Mouse (Mus musculus): ENCODE measurements around the gene Bcl10. TPM values are rescaled to one million over a fixed set of nuclear protein-coding genes. Genes with fewer than 3 reads are reported as not detected.
"Not testable (repeated sequence)": the region's sequence is repeated elsewhere in the genome, so short reads cannot be mapped to it uniquely, and the experiment has no call there.

The Bcl10 gene
- polyA plus RNA-seq, 1 experiment from 2014 or later, result 42.4 TPM

- Histone ChIP-seq H3K4me1 (peaks cover 45% of the 10 kb centered on the region), H3K9me3 (no peaks in the 10 kb centered on the region), H3K27ac (replicated peaks) (peak overlapping the region; percentile 83), H3K4me2 (replicated peaks) (no peak overlapping the region), H3K36me3 (0 out of 2 replicates have a peak, but pooled peaks cover 3% of the 10 kb centered on the region), H3K4me3 (no peak overlapping the region), H3K9ac (replicated peaks) (no peak overlapping the region), H3K27me3 (no peaks in the 10 kb centered on the region)
- peak; percentile 92 for ATAC-seq (replicated peaks)
- 11% methylated on average over 18 of the region's 18 CpGs for WGBS
These were observed 32.1 kb upstream of the Bcl10 start for GRCm38 (mm10) chr3:145890346-145891132.

- Histone ChIP-seq H3K9ac (replicated peaks) (no peak overlapping the region), H3K27me3 (no peaks in the 10 kb centered on the region), H3K4me3 (no peak overlapping the region), H3K27ac (replicated peaks) (peak overlapping the region; percentile 83), H3K4me1 (peaks cover 34% of the 10 kb centered on the region), H3K36me3 (0 out of 2 replicates have a peak, but pooled peaks cover 3% of the 10 kb centered on the region), H3K4me2 (replicated peaks) (no peak overlapping the region), H3K9me3 (no peaks in the 10 kb centered on the region)
- no peak for ATAC-seq (replicated peaks)
- WGBS, result 81% methylated on average over 3 of the region's 3 CpGs
These were observed 30.2 kb upstream of the Bcl10 start for GRCm38 (mm10) chr3:145892451-145892850.

- WGBS, result 43% methylated on average over 12 of the region's 12 CpGs
- H3K4me3 ChIP-seq, result no peak overlapping the region
- H3K36me3 ChIP-seq, result 0 out of 2 replicates have a peak, but pooled peaks cover 3% of the 10 kb centered on the region
- H3K9ac ChIP-seq (replicated peaks), result no peak overlapping the region
- H3K4me2 ChIP-seq (replicated peaks), result no peak overlapping the region
- H3K9me3 ChIP-seq, result no peaks in the 10 kb centered on the region
- H3K27me3 ChIP-seq, result no peaks in the 10 kb centered on the region
- no peak for ATAC-seq (replicated peaks)
- peaks cover 35% of the 10 kb centered on the region for H3K4me1 ChIP-seq
- H3K27ac ChIP-seq (replicated peaks), result no peak overlapping the region
These were observed 28.5 kb upstream of the Bcl10 start for GRCm38 (mm10) chr3:145894131-145894530.

GRCm38 (mm10) chr3:145897749-145898148, 24.9 kb upstream of the Bcl10 start:
- WGBS, result 73% methylated on average over 11 of the region's 11 CpGs
- no peaks in the 10 kb centered on the region for H3K27me3 ChIP-seq
- ATAC-seq (replicated peaks), result no peak
- no peaks in the 10 kb centered on the region for H3K9me3 ChIP-seq
- H3K9ac ChIP-seq (replicated peaks), result no peak overlapping the region
- H3K4me1 ChIP-seq, result peaks cover 24% of the 10 kb centered on the region
- no peak overlapping the region for H3K27ac ChIP-seq (replicated peaks)
- H3K4me3 ChIP-seq, result no peak overlapping the region
- H3K36me3 ChIP-seq, result no peaks in the 10 kb centered on the region
- H3K4me2 ChIP-seq (replicated peaks), result no peak overlapping the region

GRCm38 (mm10) chr3:145899832-145900231, 22.8 kb upstream of the Bcl10 start:
- Histone ChIP-seq H3K4me1 (peaks cover 18% of the 10 kb centered on the region), H3K27ac (replicated peaks) (no peak overlapping the region), H3K4me2 (replicated peaks) (no peak overlapping the region), H3K9ac (replicated peaks) (no peak overlapping the region), H3K36me3 (no peaks in the 10 kb centered on the region), H3K27me3 (no peaks in the 10 kb centered on the region), H3K9me3 (no peaks in the 10 kb centered on the region), H3K4me3 (no peak overlapping the region)
- 63% methylated on average over 8 of the region's 8 CpGs for WGBS
- ATAC-seq (replicated peaks), result peak; percentile 23; the same call in 1 of the 2 replicates

GRCm38 (mm10) chr3:145903530-145903929, 19.1 kb upstream of the Bcl10 start:
- H3K4me2 ChIP-seq (replicated peaks), result no peak overlapping the region
- H3K9me3 ChIP-seq, result no peaks in the 10 kb centered on the region
- no peaks in the 10 kb centered on the region for H3K36me3 ChIP-seq
- no peak; the same call in 1 of the 2 replicates for ATAC-seq (replicated peaks)
- no peak overlapping the region for H3K27ac ChIP-seq (replicated peaks)
- H3K4me3 ChIP-seq, result no peak overlapping the region
- WGBS, result 36% methylated on average over 8 of the region's 8 CpGs
- H3K27me3 ChIP-seq, result no peaks in the 10 kb centered on the region
- H3K4me1 ChIP-seq, result peaks cover 23% of the 10 kb centered on the region
- no peak overlapping the region for H3K9ac ChIP-seq (replicated peaks)

DNA sequence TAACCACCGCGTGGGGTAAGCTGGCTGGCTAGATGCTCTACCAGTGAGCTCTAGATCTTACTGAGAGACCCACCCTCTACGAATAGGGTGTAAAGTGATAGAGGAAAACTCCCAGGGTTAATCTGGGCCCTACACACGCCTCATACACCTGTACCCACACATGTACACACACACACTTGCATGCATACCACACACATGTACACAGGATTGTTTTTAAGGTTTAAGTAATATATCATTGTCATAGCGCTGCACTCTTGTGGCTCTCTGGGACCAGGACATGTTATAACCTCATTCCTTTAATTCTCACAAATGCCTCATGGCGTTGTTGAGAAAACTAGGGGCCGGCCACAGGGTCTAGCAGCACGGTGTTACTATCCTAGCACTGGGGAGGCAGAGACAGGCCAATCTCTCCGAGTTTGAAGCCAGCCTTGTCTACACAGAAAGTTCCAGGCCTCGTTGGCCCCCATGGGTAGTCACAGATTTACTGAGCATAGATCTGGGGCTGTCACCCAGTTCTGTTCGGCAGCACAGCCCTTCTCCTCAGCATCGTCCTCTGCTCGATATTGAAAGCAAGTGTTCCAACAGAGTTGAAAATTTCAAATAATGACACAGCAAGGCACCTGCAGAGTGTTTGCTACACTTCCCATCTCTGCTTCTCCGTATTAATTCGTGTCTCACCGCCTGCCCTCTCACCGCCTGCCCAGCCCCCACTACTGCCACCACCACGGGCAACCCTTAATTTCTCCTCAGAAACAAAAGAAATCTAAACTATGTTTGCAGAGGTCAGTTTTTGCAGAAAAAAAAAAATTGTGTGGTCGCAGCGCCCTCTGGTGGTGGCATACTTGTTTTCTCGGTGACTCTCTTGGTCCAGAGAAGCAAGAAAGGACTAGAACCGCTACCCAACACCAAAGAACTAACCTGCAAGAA, 17.5 kb upstream of the Bcl10 start:
- Histone ChIP-seq H3K27me3 (no peaks in the 10 kb centered on the region), H3K36me3 (no peaks in the 10 kb centered on the region), H3K27ac (replicated peaks) (no peak overlapping the region), H3K4me2 (replicated peaks) (peak overlapping the region; percentile 9; the same call in 1 of the 2 replicates), H3K9me3 (no peaks in the 10 kb centered on the region), H3K4me3 (no peak overlapping the region), H3K4me1 (peaks cover 9% of the 10 kb centered on the region), H3K9ac (replicated peaks) (no peak overlapping the region)
- peak; percentile 65 for ATAC-seq (replicated peaks)
- WGBS, result 46% methylated on average over 22 of the region's 22 CpGs

DNA sequence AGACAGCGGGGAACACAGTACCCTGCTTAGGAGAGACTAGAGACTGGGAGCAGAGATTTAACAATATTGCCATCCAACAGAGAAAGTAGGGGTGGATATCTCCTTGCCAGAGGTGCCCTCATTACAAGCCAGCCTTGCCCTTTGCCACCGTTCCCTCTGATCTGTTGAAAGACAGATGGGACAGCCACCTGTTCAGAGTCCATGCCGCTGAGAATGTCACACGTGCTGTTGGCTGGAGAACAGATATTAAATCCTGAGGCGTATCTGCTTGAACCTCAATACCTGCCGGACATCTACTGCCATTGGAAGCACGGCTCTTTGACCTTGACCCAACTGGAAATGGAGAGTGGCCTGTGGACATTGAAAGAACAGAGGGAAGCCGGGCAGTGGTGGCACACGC, 16.0 kb upstream of the Bcl10 start:
- WGBS, result 88% methylated on average over 9 of the region's 9 CpGs
- no peak overlapping the region for H3K4me3 ChIP-seq
- H3K9ac ChIP-seq (replicated peaks), result no peak overlapping the region
- H3K9me3 ChIP-seq, result no peaks in the 10 kb centered on the region
- H3K4me2 ChIP-seq (replicated peaks), result no peak overlapping the region
- H3K36me3 ChIP-seq, result no peaks in the 10 kb centered on the region
- peaks cover 8% of the 10 kb centered on the region for H3K4me1 ChIP-seq
- H3K27me3 ChIP-seq, result no peaks in the 10 kb centered on the region
- ATAC-seq (replicated peaks), result no peak
- no peak overlapping the region for H3K27ac ChIP-seq (replicated peaks)

- Histone ChIP-seq H3K36me3 (no peaks in the 10 kb centered on the region), H3K9ac (replicated peaks) (no peak overlapping the region), H3K27ac (replicated peaks) (no peak overlapping the region), H3K9me3 (no peaks in the 10 kb centered on the region), H3K27me3 (no peaks in the 10 kb centered on the region), H3K4me2 (replicated peaks) (no peak overlapping the region), H3K4me1 (no peaks in the 10 kb centered on the region), H3K4me3 (no peak overlapping the region)
- 84% methylated on average over 7 of the region's 7 CpGs for WGBS
- no peak for ATAC-seq (replicated peaks)
These were observed 10.1 kb upstream of the Bcl10 start for GRCm38 (mm10) chr3:145912512-145912911.

- Histone ChIP-seq H3K4me2 (replicated peaks) (no peak overlapping the region), H3K27me3 (no peaks in the 10 kb centered on the region), H3K9ac (replicated peaks) (no peak overlapping the region), H3K36me3 (no peaks in the 10 kb centered on the region), H3K4me3 (no peak overlapping the region), H3K9me3 (no peaks in the 10 kb centered on the region), H3K4me1 (no peaks in the 10 kb centered on the region), H3K27ac (replicated peaks) (no peak overlapping the region)
- WGBS, result 82% methylated on average over 6 of the region's 6 CpGs
- ATAC-seq (replicated peaks), result no peak
These were observed 9.3 kb upstream of the Bcl10 start for GRCm38 (mm10) chr3:145913263-145913662.

GRCm38 (mm10) chr3:145913942-145914341, 8.7 kb upstream of the Bcl10 start:
- not testable (repeated sequence) for H3K4me1 ChIP-seq; H3K9me3 ChIP-seq; ATAC-seq (replicated peaks); H3K27me3 ChIP-seq; H3K4me2 ChIP-seq (replicated peaks); H3K4me3 ChIP-seq; H3K27ac ChIP-seq (replicated peaks); H3K9ac ChIP-seq (replicated peaks); H3K36me3 ChIP-seq
- 69% methylated on average over 7 of the region's 7 CpGs for WGBS

DNA sequence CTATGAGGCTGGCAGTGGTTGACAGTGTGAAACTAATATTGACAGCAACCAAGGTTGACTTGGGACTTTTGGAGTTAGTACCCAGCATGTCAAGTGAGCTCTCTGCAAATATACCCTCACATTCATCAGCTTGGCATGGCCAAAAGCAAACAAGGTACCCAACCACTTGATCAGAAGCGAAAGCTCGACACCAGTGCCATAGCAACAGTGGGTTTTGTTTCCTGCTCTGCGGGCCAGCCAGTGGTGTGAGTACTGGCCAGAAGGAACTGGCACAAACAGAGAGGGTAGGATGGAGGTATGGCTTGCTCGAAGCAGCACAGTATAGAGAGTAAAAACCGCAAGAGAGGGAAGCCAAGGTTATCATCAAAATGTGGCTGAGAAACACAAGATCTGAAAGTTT, 6.2 kb upstream of the Bcl10 start:
- Histone ChIP-seq H3K4me1 (no peaks in the 10 kb centered on the region), H3K4me2 (replicated peaks) (no peak overlapping the region), H3K9me3 (no peaks in the 10 kb centered on the region), H3K27ac (replicated peaks) (no peak overlapping the region), H3K27me3 (no peaks in the 10 kb centered on the region), H3K36me3 (no peaks in the 10 kb centered on the region), H3K9ac (replicated peaks) (no peak overlapping the region), H3K4me3 (no peak overlapping the region)
- WGBS, result 91% methylated on average over 5 of the region's 5 CpGs
- ATAC-seq (replicated peaks), result no peak

Data from forebrain, embryonic 15.5 days (tissue).